Mouse (Mus musculus): ENCODE data around the gene Gpd2. TPM values are rescaled to one million over a fixed set of nuclear protein-coding genes. Genes with fewer than 3 reads are reported as not detected.

The Gpd2 gene
- total RNA-seq, 2 experiments from 2014 or later: 19.1 to 32.5 TPM

GRCm38 (mm10) chr2:57285197-57285596 is 47.8 kb downstream of the Gpd2 start:
- ATAC-seq (replicated peaks; ENCODE audit: low FRiP score, low TSS enrichment, poor library complexity, severe bottlenecking): no peak

DNA sequence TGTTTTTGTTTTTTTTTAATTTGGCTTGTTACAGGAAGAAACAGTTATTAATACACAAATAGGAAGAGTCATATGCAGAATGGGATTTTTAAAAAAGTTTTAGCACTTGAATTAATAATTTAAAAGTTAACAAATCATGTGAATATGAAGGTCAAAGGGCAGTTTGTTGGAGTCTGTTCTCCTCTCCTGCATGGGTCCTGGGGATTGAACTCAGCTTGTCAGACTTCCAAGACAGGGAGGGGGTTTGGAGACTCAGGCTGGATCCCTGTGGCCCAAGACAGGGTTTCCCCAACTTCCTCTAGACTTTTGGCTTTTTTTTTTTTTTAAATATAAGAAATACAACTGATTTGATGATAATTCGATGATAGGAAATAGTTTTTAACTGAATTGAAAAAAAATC is 50.6 kb downstream of the Gpd2 start:
- no peak for ATAC-seq (replicated peaks; ENCODE audit: low FRiP score, low TSS enrichment, poor library complexity, severe bottlenecking)

GRCm38 (mm10) chr2:57293571-57293970 is 56.1 kb downstream of the Gpd2 start:
- no peak for ATAC-seq (replicated peaks; ENCODE audit: low FRiP score, low TSS enrichment, poor library complexity, severe bottlenecking)

DNA sequence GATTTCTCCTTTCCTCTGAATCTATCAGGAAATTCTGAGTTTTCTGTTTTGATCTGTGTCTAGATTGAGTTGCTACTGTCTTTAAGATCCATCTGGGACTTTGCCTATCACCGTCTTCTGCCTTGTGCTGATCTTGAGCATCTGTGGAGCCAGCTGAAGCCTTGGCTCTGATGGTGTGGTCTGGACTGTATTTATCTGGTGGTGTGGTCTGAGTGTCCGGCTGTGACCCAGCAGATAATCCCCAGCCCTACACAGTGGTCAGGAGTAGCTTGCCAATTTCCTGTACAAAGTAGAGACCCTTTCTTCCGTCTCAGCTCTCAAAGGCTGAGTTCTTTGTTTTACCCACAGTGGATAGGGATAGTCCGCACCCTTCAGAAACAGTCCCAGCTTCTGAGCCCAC is 58.6 kb downstream of the Gpd2 start:
- ATAC-seq (replicated peaks; ENCODE audit: low FRiP score, low TSS enrichment, poor library complexity, severe bottlenecking): peak; percentile 61

DNA sequence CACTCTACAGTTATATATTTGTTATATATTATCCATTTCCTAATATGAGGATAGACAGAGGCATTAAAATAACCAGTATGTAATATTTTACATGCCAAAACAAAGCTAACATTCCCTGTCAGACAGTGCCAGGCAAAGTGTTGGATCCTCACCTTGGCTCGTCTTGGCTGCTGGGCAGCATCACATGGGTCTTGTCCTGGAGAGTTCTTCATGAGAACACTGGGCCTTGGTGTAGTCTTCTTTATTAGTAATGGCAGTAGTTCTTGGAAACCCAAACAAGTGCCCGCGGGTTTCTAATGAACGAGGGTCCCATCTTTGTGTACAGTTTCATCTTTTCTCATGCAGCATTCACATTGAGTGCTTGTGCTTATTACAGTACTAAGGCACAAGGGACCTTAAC is 59.8 kb downstream of the Gpd2 start:
- ATAC-seq (replicated peaks; ENCODE audit: low FRiP score, low TSS enrichment, poor library complexity, severe bottlenecking): no peak

GRCm38 (mm10) chr2:57301539-57301938 is 64.1 kb downstream of the Gpd2 start:
- ATAC-seq (replicated peaks; ENCODE audit: low FRiP score, low TSS enrichment, poor library complexity, severe bottlenecking): no peak

- ATAC-seq (replicated peaks; ENCODE audit: low FRiP score, low TSS enrichment, poor library complexity, severe bottlenecking): no peak
Measured at GRCm38 (mm10) chr2:57304212-57304611, 66.8 kb downstream of the Gpd2 start.

- ATAC-seq (replicated peaks; ENCODE audit: low FRiP score, low TSS enrichment, poor library complexity, severe bottlenecking): no peak
Measured at GRCm38 (mm10) chr2:57312268-57312797, 74.9 kb downstream of the Gpd2 start.

DNA sequence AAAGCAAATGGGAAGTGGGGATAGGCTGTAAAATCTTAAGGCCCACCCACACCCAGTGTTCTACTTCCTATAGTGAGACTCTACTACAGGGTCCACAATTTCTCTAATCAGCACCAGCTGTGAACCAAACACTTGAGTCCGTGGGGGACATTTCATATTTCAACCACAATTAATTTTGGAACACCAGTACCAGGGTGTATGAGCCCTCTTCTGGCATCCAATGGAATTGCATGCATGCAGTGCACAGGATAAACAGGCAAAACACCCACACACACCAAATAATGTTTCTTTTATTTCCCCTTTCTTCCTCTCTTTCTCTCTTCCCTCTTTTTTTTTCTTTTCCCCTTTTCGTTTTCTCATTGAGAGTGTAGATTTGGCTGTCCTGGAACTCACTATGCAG is 78.6 kb downstream of the Gpd2 start:
- ATAC-seq (replicated peaks; ENCODE audit: low FRiP score, low TSS enrichment, poor library complexity, severe bottlenecking): peak; percentile 92

DNA sequence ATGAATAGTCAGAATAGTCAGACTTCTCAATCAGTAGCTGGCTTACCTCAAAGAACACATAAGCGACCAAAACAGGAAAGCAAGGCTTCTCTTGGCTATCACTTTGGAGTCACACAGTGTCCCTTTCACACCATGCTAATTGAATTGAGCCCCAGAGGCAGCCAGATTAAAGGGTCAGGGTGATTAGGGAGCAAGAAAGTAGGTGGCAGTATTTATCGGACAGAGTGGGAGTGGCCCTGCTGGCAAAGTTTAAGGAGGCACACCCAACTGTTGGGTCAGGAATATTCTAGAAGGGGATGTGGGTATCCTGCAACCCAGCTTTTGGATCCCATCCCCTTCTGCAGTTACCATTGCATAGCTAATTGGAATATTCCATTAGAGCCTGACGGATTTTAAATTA is 80.9 kb downstream of the Gpd2 start:
- ATAC-seq (replicated peaks; ENCODE audit: low FRiP score, low TSS enrichment, poor library complexity, severe bottlenecking): peak; percentile 67

DNA sequence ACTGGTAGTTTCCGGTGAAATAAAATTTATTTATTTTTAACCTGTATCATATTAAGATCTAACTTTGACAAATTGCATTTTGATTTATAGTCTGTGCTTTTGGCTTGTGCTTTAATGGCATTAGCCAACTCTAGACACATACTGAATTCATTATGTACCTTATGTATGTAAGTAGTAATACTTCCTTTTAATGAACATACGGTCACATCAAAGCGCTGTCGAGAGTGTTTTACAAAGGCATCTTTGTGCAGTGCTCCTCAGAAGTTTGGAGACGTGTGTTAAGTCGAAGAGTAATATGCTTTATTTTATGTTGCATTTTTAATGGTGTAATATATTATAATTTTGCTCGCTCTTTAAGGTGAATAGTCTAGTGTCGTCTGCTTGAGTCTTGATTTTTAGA is 88.7 kb downstream of the Gpd2 start:
- no peak for ATAC-seq (replicated peaks; ENCODE audit: low FRiP score, low TSS enrichment, poor library complexity, severe bottlenecking)

GRCm38 (mm10) chr2:57329327-57329726 is 91.9 kb downstream of the Gpd2 start:
- ATAC-seq (replicated peaks; ENCODE audit: low FRiP score, low TSS enrichment, poor library complexity, severe bottlenecking): no peak

GRCm38 (mm10) chr2:57330812-57331211 is 93.4 kb downstream of the Gpd2 start:
- ATAC-seq (replicated peaks; ENCODE audit: low FRiP score, low TSS enrichment, poor library complexity, severe bottlenecking): no peak

DNA sequence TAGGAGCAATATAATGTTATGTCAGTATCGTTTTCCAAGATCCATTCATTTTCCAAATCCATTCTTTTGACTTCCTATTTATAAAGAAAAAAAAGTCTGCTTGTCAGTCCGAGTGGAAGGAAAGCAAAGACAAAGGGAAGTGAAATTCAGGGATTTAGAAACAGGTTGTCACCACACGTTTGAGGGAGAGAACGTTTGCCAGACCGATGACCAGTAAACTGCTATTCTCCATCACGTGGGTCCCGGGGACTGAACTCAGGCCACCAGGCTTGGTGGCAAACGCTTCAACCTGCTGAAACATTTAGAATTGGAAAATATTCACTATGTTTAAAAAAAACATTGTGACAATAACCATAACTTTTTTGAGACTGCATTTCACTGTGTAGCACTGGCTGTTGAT is 93.8 kb downstream of the Gpd2 start:
- ATAC-seq (replicated peaks; ENCODE audit: low FRiP score, low TSS enrichment, poor library complexity, severe bottlenecking): no peak

DNA sequence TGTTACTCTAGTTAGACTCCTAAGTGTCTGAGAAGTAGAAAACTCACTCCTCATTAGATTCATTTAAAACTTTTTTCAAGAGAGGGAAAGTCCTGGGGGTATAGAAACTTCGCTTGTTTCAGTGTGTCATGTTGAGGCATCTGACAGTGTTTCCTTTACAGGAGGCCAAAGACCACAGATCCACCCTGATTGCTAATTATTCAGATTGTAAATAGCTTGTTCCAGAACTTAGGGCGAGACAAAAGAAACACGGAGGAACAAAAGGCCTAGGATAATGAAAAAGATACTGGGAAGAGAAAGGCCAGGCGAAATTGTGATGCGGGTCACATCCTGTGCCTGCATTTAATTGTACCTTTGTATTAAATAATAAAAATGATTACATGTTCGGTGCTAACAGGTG is 96.0 kb downstream of the Gpd2 start:
- no peak for ATAC-seq (replicated peaks; ENCODE audit: low FRiP score, low TSS enrichment, poor library complexity, severe bottlenecking)

DNA sequence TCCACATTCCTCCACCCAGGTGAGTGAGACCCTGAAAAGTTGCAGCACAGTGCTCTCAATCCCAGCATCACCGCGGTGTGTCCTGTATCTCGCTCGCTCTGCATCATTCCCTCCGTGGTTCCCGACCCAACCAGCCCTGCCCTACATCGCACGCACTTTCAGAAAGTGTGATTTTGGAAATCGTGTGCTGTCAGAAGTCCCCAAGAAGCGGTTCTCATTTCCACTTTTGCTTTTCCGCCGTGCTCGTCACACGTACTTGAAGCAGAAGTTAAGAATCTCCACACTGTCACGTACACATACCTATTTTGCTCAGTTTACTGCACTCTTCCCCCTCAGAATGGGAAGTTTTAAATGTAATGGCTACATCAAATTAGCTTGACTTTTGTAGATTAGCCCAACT is 98.0 kb downstream of the Gpd2 start:
- no peak for ATAC-seq (replicated peaks; ENCODE audit: low FRiP score, low TSS enrichment, poor library complexity, severe bottlenecking)

DNA sequence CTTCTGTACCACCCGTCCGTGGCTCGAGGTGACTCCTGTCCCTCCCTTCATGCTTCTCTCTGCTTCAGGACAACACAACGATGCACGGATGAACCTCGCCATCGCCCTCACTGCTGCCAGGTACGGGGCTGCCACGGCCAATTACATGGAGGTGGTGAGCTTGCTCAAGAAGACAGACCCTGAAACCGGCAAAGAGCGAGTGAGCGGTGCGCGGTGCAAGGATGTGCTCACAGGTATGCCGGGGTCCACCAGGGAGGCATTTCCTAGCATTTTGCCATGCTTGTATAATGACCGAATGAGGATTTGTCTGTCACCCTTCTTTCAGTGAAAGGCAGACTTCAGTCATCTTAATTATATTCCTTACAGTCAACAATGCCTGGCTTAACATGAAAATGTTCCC is 101.3 kb downstream of the Gpd2 start:
- ATAC-seq (replicated peaks; ENCODE audit: low FRiP score, low TSS enrichment, poor library complexity, severe bottlenecking): no peak

DNA sequence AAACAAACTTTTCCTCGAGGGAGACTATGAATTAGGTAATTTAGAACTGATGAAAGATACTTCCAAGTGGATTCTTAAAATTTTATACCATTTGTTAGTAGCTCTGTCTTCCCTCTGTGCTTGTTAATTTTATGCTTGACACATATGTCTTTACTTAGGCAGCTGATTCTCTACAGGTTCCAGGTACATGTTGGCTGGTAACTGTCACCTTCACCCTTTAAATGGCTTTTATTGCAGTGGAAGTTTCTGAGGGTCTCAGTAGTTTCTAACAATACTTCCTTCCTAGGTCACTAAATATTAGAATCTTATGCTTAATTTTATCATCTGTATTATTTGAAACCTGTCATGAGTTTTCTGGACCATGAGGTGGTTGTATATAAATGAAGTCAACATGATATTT is 105.5 kb downstream of the Gpd2 start:
- no peak for ATAC-seq (replicated peaks; ENCODE audit: low FRiP score, low TSS enrichment, poor library complexity, severe bottlenecking)

GRCm38 (mm10) chr2:57350615-57351014 is 113.2 kb downstream of the Gpd2 start:
- peak; percentile 98 for ATAC-seq (replicated peaks; ENCODE audit: low FRiP score, low TSS enrichment, poor library complexity, severe bottlenecking)

DNA sequence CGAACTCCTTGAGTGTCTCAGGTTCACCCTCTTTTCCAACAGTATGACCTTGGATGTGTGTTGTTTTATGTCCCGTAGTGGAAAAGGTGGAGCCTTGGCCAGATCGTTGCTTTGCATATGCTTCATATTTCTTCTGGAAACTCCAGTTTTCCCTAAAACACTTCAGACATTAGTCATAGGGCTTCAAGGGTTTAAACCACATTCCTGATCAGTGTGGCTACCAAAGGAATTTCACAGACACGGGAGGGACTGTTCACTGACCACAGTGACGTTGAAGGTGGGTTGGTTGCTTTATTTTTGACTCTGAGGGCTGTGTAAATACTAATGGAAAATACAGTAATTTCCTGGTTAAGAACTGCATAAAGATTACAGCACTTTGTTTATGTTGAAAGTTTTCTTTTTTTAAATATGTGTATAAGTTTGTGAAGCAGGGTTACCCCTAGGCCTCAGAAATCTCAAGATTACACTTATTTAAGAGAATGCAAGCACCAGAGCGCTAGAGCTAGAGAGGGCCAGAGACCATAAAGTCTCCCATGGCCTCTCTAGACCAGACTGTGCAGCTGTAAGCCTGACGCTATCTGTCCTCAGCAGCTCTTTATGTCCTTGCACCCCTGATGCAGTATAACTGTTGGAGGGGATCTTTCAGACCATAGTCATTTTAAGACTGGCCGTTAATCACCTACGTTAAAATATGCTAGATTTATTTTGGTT is 116.4 kb downstream of the Gpd2 start:
- ATAC-seq (replicated peaks; ENCODE audit: low FRiP score, low TSS enrichment, poor library complexity, severe bottlenecking): no peak

DNA sequence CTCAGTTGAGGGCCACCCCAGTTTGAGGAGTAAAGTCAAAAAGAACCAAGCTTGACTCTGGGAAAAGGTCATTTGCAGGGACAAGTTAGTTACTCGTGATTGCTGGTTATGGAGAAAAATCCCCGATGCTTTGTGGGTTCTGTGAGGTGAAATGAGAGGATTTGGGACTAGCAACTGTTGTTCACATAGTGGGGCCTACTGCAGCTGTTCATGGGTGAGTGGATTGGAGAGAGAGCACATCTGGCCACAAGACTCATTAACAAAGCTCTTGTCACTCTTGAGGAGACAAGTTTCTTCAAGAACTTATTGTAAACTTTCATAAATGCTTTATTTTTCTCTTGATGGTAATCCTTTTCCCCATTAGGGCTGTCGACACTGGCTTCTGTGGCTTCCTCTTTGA is 117.4 kb downstream of the Gpd2 start:
- no peak for ATAC-seq (replicated peaks; ENCODE audit: low FRiP score, low TSS enrichment, poor library complexity, severe bottlenecking)
